Mouse (Mus musculus): ENCODE results near the gene Eno3.

The Eno3 gene

GRCm38 (mm10) chr11:70644564-70645103 lies 12.4 kb upstream of the Eno3 start:
- no peak for DNase-seq (ENCODE audit: low read depth, low spot score)

- DNase-seq (ENCODE audit: low read depth, low spot score), result no peak
These were observed 11.3 kb upstream of the Eno3 start for GRCm38 (mm10) chr11:70645461-70646258.

- DNase-seq (ENCODE audit: low read depth, low spot score), result no peak
These were observed 10.8 kb upstream of the Eno3 start for GRCm38 (mm10) chr11:70646259-70646555.

- DNase-seq (ENCODE audit: low read depth, low spot score), result peak; percentile 100
These were observed 10.0 kb upstream of the Eno3 start, which contains the start of the genes Rnf167 and Slc25a11 for GRCm38 (mm10) chr11:70646691-70647650. Gene Rnf167 (plus strand): TSS chr11:70647235. Gene Slc25a11 (minus strand): TSS chr11:70647479.

GRCm38 (mm10) chr11:70647716-70648420 lies 9.1 kb upstream of the Eno3 start:
- DNase-seq (ENCODE audit: low read depth, low spot score), result no peak

- peak; percentile 76 for DNase-seq (ENCODE audit: low read depth, low spot score)
These were observed 8.5 kb upstream of the Eno3 start for GRCm38 (mm10) chr11:70648512-70648911.

GRCm38 (mm10) chr11:70649185-70649734 lies 7.7 kb upstream of the Eno3 start:
- DNase-seq (ENCODE audit: low read depth, low spot score), result no peak

- peak; percentile 91 for DNase-seq (ENCODE audit: low read depth, low spot score)
These were observed 6.5 kb upstream of the Eno3 start for GRCm38 (mm10) chr11:70650322-70651175.

- DNase-seq (ENCODE audit: low read depth, low spot score), result peak; percentile 47
These were observed 5.6 kb upstream of the Eno3 start for GRCm38 (mm10) chr11:70651391-70651790.

GRCm38 (mm10) chr11:70652029-70652883 lies 4.7 kb upstream of the Eno3 start:
- DNase-seq (ENCODE audit: low read depth, low spot score), result peak; percentile 84

- DNase-seq (ENCODE audit: low read depth, low spot score), result no peak
These were observed 4.1 kb upstream of the Eno3 start for GRCm38 (mm10) chr11:70652884-70653344.

GRCm38 (mm10) chr11:70653345-70654197 lies 3.4 kb upstream of the Eno3 start:
- DNase-seq (ENCODE audit: low read depth, low spot score), result peak; percentile 89

GRCm38 (mm10) chr11:70654198-70654922 lies 2.6 kb upstream of the Eno3 start, which contains the start of gene Pfn1:
Gene Pfn1 (minus strand): TSS chr11:70654644.
- peak; percentile 94 for DNase-seq (ENCODE audit: low read depth, low spot score)

- DNase-seq (ENCODE audit: low read depth, low spot score), result peak; percentile 92
These were observed 2.0 kb upstream of the Eno3 start for GRCm38 (mm10) chr11:70654923-70655570.

GRCm38 (mm10) chr11:70655571-70656455 lies 1.2 kb upstream of the Eno3 start:
- DNase-seq (ENCODE audit: low read depth, low spot score), result peak; percentile 92

- DNase-seq (ENCODE audit: low read depth, low spot score), result peak; percentile 75
These were observed 510 bp upstream of the Eno3 start for GRCm38 (mm10) chr11:70656456-70656927.

Data from A20 (cell line).